Mouse (Mus musculus) ES-E14 (cell line): ENCODE results near the gene Swap70. TPM values are rescaled to one million over a fixed set of nuclear protein-coding genes. Genes with fewer than 3 reads are reported as not detected.

Experiments
- DNase-seq: peaks from one replicate; pipeline ENCODE4 v3.0.0-alpha.2; 2013; ENCODE audit warnings: low read depth, low spot score
- H3K27ac ChIP-seq: 2 replicates; pipeline ENCODE4 v1.5.1; 2012; ENCODE audit warnings: low read depth, mild to moderate bottlenecking, low read length, moderate library complexity, mixed read lengths; ENCODE audit not compliant: poor library complexity, insufficient read depth, severe bottlenecking
- H3K36me3 ChIP-seq: 2 replicates; pipeline ENCODE4 v1.6.1; 2012; ENCODE audit warnings: mild to moderate bottlenecking, low read length, moderate library complexity, mixed read lengths; ENCODE audit not compliant: control insufficient read depth, poor library complexity, insufficient read depth, severe bottlenecking
- H3K4me1 ChIP-seq, 2 experiments: fragments of 150-350 bp in 1 of 2; sonication (generic) in 1 of 2; 2 replicates each; pipeline ENCODE4 v1.6.1; 2012; ENCODE audit warnings: low read length in 2 of 2, mild to moderate bottlenecking in 1 of 2, mixed read lengths in 1 of 2; ENCODE audit not compliant: control insufficient read depth in 2 of 2, insufficient read depth in 2 of 2, poor library complexity in 1 of 2
- H3K4me3 ChIP-seq, 2 experiments: fragments of 150-350 bp in 1 of 2; sonication (generic) in 1 of 2; 2 replicates each; pipeline ENCODE4 v1.5.1; 2012; ENCODE audit warnings: low read length in 2 of 2, low read depth in 1 of 2, mild to moderate bottlenecking in 1 of 2, mixed read lengths in 1 of 2; ENCODE audit not compliant: insufficient read depth in 1 of 2, poor library complexity in 1 of 2, severe bottlenecking in 1 of 2
- H3K9ac ChIP-seq: 2 replicates; pipeline ENCODE4 v1.6.1; 2012; ENCODE audit warnings: low read depth, mild to moderate bottlenecking, low read length, mixed read lengths; ENCODE audit not compliant: poor library complexity, insufficient read depth, severe bottlenecking
- H3K9me3 ChIP-seq: fragments of 150-350 bp; sonication (generic); 2 replicates; pipeline ENCODE4 v1.6.1; 2012; ENCODE audit warnings: low read depth, mild to moderate bottlenecking, low read length; ENCODE audit not compliant: control insufficient read depth, insufficient read depth
- CHD2 ChIP-seq: IDR thresholded peaks from 2 replicates; pipeline ENCODE4 v1.6.1; 2014; ENCODE audit warnings: mild to moderate bottlenecking, low read depth, low read length, inconsistent platforms
- HCFC1 ChIP-seq: IDR thresholded peaks from 2 replicates; pipeline ENCODE4 v1.6.1; 2012; ENCODE audit warnings: low read length, inconsistent platforms, borderline replicate concordance; ENCODE audit not compliant: insufficient read depth
- MAFK ChIP-seq: IDR thresholded peaks from 2 replicates; pipeline ENCODE4 v1.6.1; 2014; ENCODE audit warnings: mild to moderate bottlenecking, low read depth, low read length, inconsistent platforms; ENCODE audit not compliant: insufficient read depth
- ZC3H11A ChIP-seq: IDR thresholded peaks from 2 replicates; pipeline ENCODE4 v1.6.1; 2012; ENCODE audit warnings: low read depth, mild to moderate bottlenecking, inconsistent platforms, low read length, borderline replicate concordance
- ZNF384 ChIP-seq: IDR thresholded peaks from 2 replicates; pipeline ENCODE4 v1.6.1; 2012; ENCODE audit warnings: low read depth, low read length, inconsistent platforms
- in situ Hi-C, 2 experiments: fragments of 600-800 bp; cut with MboI; formaldehyde crosslinking; loops; one replicate each; pipeline ENCODE4 v1.15.1; 2025; ENCODE audit warnings: low sequenced_read_pairs in 2 of 2, inconsistent platforms in 1 of 2; ENCODE audit not compliant: unreplicated experiment in 2 of 2
- total RNA-seq: library from RNA; depleted of rRNA; stranded (reverse); fragments of 300-350 nt; gene quantifications from 2 replicates; pipeline ENCODE4 v1.2.3, GENCODE M21; 2012

Gene Swap70
- total RNA-seq, 1 experiment, result 28.7 TPM

GRCm38 (mm10) chr7:110237837-110238451, 16.4 kb downstream of the Swap70 start:
- H3K36me3 ChIP-seq, result no peaks in the 10 kb centered on the region; the same call in 1 of the 2 replicates
- no peak overlapping the region; the same call in 1 of the 2 replicates for H3K9ac ChIP-seq
- in situ Hi-C loops, result no loop called here
- DNase-seq, result no peak
- no peaks in the 10 kb centered on the region for H3K9me3 ChIP-seq
- H3K4me3 ChIP-seq, result no peak overlapping the region
- peaks cover 6 to 7% of the 10 kb centered on the region in 2 experiments; a peak in 2 of 4 replicates for H3K4me1 ChIP-seq
- TF ChIP-seq MAFK (no peak), CHD2 (no peak), ZNF384 (no peak), ZC3H11A (no peak), HCFC1 (no peak)
- peak overlapping the region; percentile 55; the same call in 1 of the 2 replicates for H3K27ac ChIP-seq

- DNase-seq, result no peak
- Histone ChIP-seq H3K36me3 (peaks cover 2% of the 10 kb centered on the region; the same call in 1 of the 2 replicates), H3K9me3 (no peaks in the 10 kb centered on the region), H3K9ac (no peak overlapping the region), H3K27ac (no peak overlapping the region), H3K4me1 (peaks cover 6 to 7% of the 10 kb centered on the region in 2 experiments; a peak in 2 of 4 replicates), H3K4me3 (no peak overlapping the region)
- TF ChIP-seq MAFK, result no peak
- no peak for TF ChIP-seq CHD2
- no peak for TF ChIP-seq ZNF384
- TF ChIP-seq HCFC1, result no peak
- TF ChIP-seq ZC3H11A, result no peak
- in situ Hi-C loops, result no loop called here
Observed at GRCm38 (mm10) chr7:110239590-110239989, 18.1 kb downstream of the Swap70 start.

- Histone ChIP-seq H3K9me3 (no peaks in the 10 kb centered on the region), H3K9ac (no peak overlapping the region), H3K4me3 (no peak overlapping the region), H3K4me1 (peaks cover 6 to 7% of the 10 kb centered on the region in 2 experiments; a peak in 2 of 4 replicates), H3K36me3 (peaks cover 8% of the 10 kb centered on the region; the same call in 1 of the 2 replicates), H3K27ac (no peak overlapping the region)
- in situ Hi-C loops, result no loop called here
- TF ChIP-seq ZNF384 (peak; percentile 61; the same call in 1 of the 2 replicates), ZC3H11A (no peak), HCFC1 (no peak), MAFK (no peak), CHD2 (no peak)
- DNase-seq, result no peak
Observed at GRCm38 (mm10) chr7:110241472-110242289, 20.2 kb downstream of the Swap70 start.

GRCm38 (mm10) chr7:110242290-110242581, 20.7 kb downstream of the Swap70 start:
- no peak overlapping the region for H3K4me3 ChIP-seq
- peaks cover 8% of the 10 kb centered on the region; the same call in 1 of the 2 replicates for H3K36me3 ChIP-seq
- no peak for TF ChIP-seq ZC3H11A
- no peaks in the 10 kb centered on the region for H3K9me3 ChIP-seq
- H3K27ac ChIP-seq, result no peak overlapping the region
- in situ Hi-C loops, result no loop called here
- peaks cover 4 to 7% of the 10 kb centered on the region in 2 experiments; a peak in 2 of 4 replicates for H3K4me1 ChIP-seq
- DNase-seq, result no peak
- H3K9ac ChIP-seq, result no peak overlapping the region
